In genomic region chr3:63919634-63920033, GRCm38 (mm10) we compare ENCODE assay signal across 8 mouse cellular contexts. TPM values are rescaled to one million over a fixed set of nuclear protein-coding genes. Genes with fewer than 3 reads are reported as not detected.
DNase-seq lines count a peak whose midpoint lies in the region; ATAC-seq and TF ChIP-seq lines count a peak whose summit lies in the region.

No protein-coding gene starts in this region.

- no peak for DNase-seq in heart, adult 2 months
- no peak for DNase-seq in heart, postnatal 25 days (ENCODE audit: low spot score)
- DNase-seq in 416B (ENCODE audit: low read depth) (peak; percentile 59), Patski (ENCODE audit: low read depth, low spot score) (no peak)
- peak; percentile 57 for DNase-seq in retina, embryonic 14.5 days (ENCODE audit: low spot score)
- DNase-seq in testis, postnatal 10 days (ENCODE audit: low spot score), result no peak
- DNase-seq in ovary, adult 18-20 months (ENCODE audit: low spot score), result no peak

- peaks cover 2% of the 10 kb centered on the region for H3K36me3 ChIP-seq in heart, adult 2 months (ENCODE audit: control insufficient read depth, insufficient read depth, low read length)

- TF ChIP-seq CTCF in heart, adult 2 months (IDR thresholded peaks at IDR 0.05), result peak; percentile 70
- peak; percentile 83 for TF ChIP-seq CTCF in Patski (IDR thresholded peaks at IDR 0.05)

- intact Hi-C loops in heart, adult 2 months (cut with DNase I), result no loop called here
- intact Hi-C loops in heart, postnatal 25 days (cut with DNase I), result no loop called here

- no peak overlapping the region for H3K27ac ChIP-seq in heart, adult 2 months

- CTCF ChIA-PET in Patski (lab: Charles Lee), result interaction anchor here (0.9 to 4.0 kb wide), 17 partner anchors 10 to 213 kb away, joined by 3 to 38 read pairs (median 5); partner anchors contain the start of genes E130311K13Rik and Plch1

- WGBS in heart, adult 2 months, result 72% methylated on average over 3 of the region's 3 CpGs

- peak; percentile 47 for ATAC-seq in Patski
- ATAC-seq in hematopoietic stem cell, adult 5-6 weeks (replicated peaks in 1 of 2; ENCODE audit: insufficient read depth in 1 of 2, low FRiP score in 2 of 2, low TSS enrichment in 1 of 2, low read depth in 1 of 2, poor library complexity in 2 of 2, severe bottlenecking in 2 of 2), result peak; percentile 85 to 87; a peak in 3 of 4 replicates

- no peaks in the 10 kb centered on the region for H3K27me3 ChIP-seq in heart, adult 2 months (ENCODE audit: control insufficient read depth, insufficient read depth, low read length)
- H3K27me3 ChIP-seq in Patski, result no peaks in the 10 kb centered on the region

- H3K4me1 ChIP-seq in heart, adult 2 months (ENCODE audit: control insufficient read depth, insufficient read depth, low read length), result no peaks in the 10 kb centered on the region

- no peak for TF ChIP-seq EP300 in heart, adult 2 months (IDR thresholded peaks at IDR 0.05; ENCODE audit: insufficient read depth, low read depth, low read length)

- TF ChIP-seq POLR2A in heart, adult 2 months (IDR thresholded peaks at IDR 0.05; ENCODE audit: insufficient read depth, low read depth, low read length), result no peak

- no peak overlapping the region for H3K4me3 ChIP-seq in heart, adult 2 months

- no peaks in the 10 kb centered on the region for H3K79me2 ChIP-seq in heart, adult 2 months (replicated peaks; ENCODE audit: control insufficient read depth, insufficient read depth, low read length)

- in situ Hi-C loops in Patski (cut with MboI; ENCODE audit: low pct_unique_long_range_greater_than_20kb), result no loop called here

- POLR2A ChIA-PET in Patski (lab: Charles Lee), result no interaction called here

- H3K9ac ChIP-seq in heart, adult 2 months (ENCODE audit: low read depth, low read length), result no peak overlapping the region

RNA-seq across cellular contexts. Expression of gene E130311K13Rik, which starts 9.6 kb away (rescaled TPM):
- total RNA-seq in heart, adult 2 months (2021), result 10 to 100 TPM; 10.9 to 11.8 TPM
- polyA plus RNA-seq in heart, adult 2 months (2012; rRNA removed), result 3.3 and 3.9 TPM in 2 replicates
- total RNA-seq in heart, postnatal 25 days (2021), result 1 to 10 TPM; 8.1 TPM
- polyA plus RNA-seq in Patski (2021), result 25.0 TPM
- total RNA-seq in hematopoietic stem cell, adult 5-6 weeks (2017), result 15.4 and 15.6 TPM in 2 replicates

RNA-seq across cellular contexts. Expression of gene Plch1, which starts 20.4 kb away (rescaled TPM):
- under 1 TPM in 1 of 2 experiments, not detected in 1; 0.07 TPM for total RNA-seq in heart, adult 2 months (2021)
- 0.14 TPM in 1 of 2 replicates, not detected in the other for polyA plus RNA-seq in heart, adult 2 months (2012; rRNA removed)
- total RNA-seq in heart, postnatal 25 days (2021), result not detected
- 18.4 TPM for polyA plus RNA-seq in Patski (2021)
- total RNA-seq in hematopoietic stem cell, adult 5-6 weeks (2017), result 0.10 and 0.38 TPM in 2 replicates

RNA-seq across cellular contexts. Expression of gene Slc33a1, which starts 44.9 kb away (rescaled TPM):
- 10 to 100 TPM; 10.9 to 13.4 TPM for total RNA-seq in heart, adult 2 months (2021)
- 6.0 and 11.8 TPM in 2 replicates for polyA plus RNA-seq in heart, adult 2 months (2012; rRNA removed)
- total RNA-seq in heart, postnatal 25 days (2021), result 10 to 100 TPM; 12.5 to 12.7 TPM
- polyA plus RNA-seq in Patski (2021), result 77.9 TPM
- total RNA-seq in hematopoietic stem cell, adult 5-6 weeks (2017), result 13.4 TPM in 2 replicates

RNA-seq across cellular contexts. Expression of gene Gmps, which starts 56.3 kb away (rescaled TPM):
- 10 to 100 TPM; 24.6 to 27.4 TPM for total RNA-seq in heart, adult 2 months (2021)
- 4.4 and 10.3 TPM in 2 replicates for polyA plus RNA-seq in heart, adult 2 months (2012; rRNA removed)
- total RNA-seq in heart, postnatal 25 days (2021), result 10 to 100 TPM; 24.0 to 25.5 TPM
- polyA plus RNA-seq in Patski (2021), result 48.6 TPM
- total RNA-seq in hematopoietic stem cell, adult 5-6 weeks (2017), result 44.7 and 47.5 TPM in 2 replicates

Comparison
In these comparisons a context has a peak if more than half of its experiments do, and no peak if none do; other contexts are left out.
1. DNase-seq: peak in 416B (single experiment) and retina, embryonic 14.5 days (single experiment); none in heart, adult 2 months (0 of 2), heart, postnatal 25 days (single experiment), Patski (single experiment), testis, postnatal 10 days (single experiment) and ovary, adult 18-20 months (single experiment).